Mouse (Mus musculus): Measurements from ENCODE around the gene Ccdc47. TPM values are rescaled to one million over a fixed set of nuclear protein-coding genes. Genes with fewer than 3 reads are reported as not detected.
A peak's percentile ranks its signal among the peaks of the same experiment; 100 is the strongest.

The Ccdc47 gene
- polyA plus RNA-seq, 1 experiment, result 110 TPM

GRCm38 (mm10) chr11:106157154-106157553 is 59.0 kb downstream of the Ccdc47 start:
- Histone ChIP-seq H3K4me3 (ENCODE audit: insufficient read depth, low read length) (no peak overlapping the region), H3K27ac (ENCODE audit: insufficient read depth, low read length) (no peak overlapping the region), H3K4me1 (ENCODE audit: control insufficient read depth, insufficient read depth, low read length) (no peaks in the 10 kb centered on the region)
- TF ChIP-seq POLR2A (IDR thresholded peaks at IDR 0.05; ENCODE audit: low read depth, low read length) (peak; percentile 7; the same call in 1 of the 2 replicates), CTCF (IDR thresholded peaks at IDR 0.05; ENCODE audit: borderline replicate concordance, insufficient read depth, low read length) (no peak)

- Histone ChIP-seq H3K4me1 (ENCODE audit: control insufficient read depth, insufficient read depth, low read length) (no peaks in the 10 kb centered on the region), H3K27ac (ENCODE audit: insufficient read depth, low read length) (no peak overlapping the region), H3K4me3 (ENCODE audit: insufficient read depth, low read length) (no peak overlapping the region)
- TF ChIP-seq POLR2A (IDR thresholded peaks at IDR 0.05; ENCODE audit: low read depth, low read length), result peak; percentile 33; the same call in 1 of the 2 replicates
- TF ChIP-seq CTCF (IDR thresholded peaks at IDR 0.05; ENCODE audit: borderline replicate concordance, insufficient read depth, low read length), result no peak
Measured at GRCm38 (mm10) chr11:106156257-106156656, 59.9 kb downstream of the Ccdc47 start.

GRCm38 (mm10) chr11:106155761-106156160 is 60.4 kb downstream of the Ccdc47 start:
- Histone ChIP-seq H3K27ac (ENCODE audit: insufficient read depth, low read length) (no peak overlapping the region), H3K4me3 (ENCODE audit: insufficient read depth, low read length) (no peak overlapping the region), H3K4me1 (ENCODE audit: control insufficient read depth, insufficient read depth, low read length) (no peaks in the 10 kb centered on the region)
- TF ChIP-seq CTCF (IDR thresholded peaks at IDR 0.05; ENCODE audit: borderline replicate concordance, insufficient read depth, low read length) (no peak), POLR2A (IDR thresholded peaks at IDR 0.05; ENCODE audit: low read depth, low read length) (no peak)

- Histone ChIP-seq H3K27ac (ENCODE audit: insufficient read depth, low read length) (no peak overlapping the region), H3K4me3 (ENCODE audit: insufficient read depth, low read length) (no peak overlapping the region), H3K4me1 (ENCODE audit: control insufficient read depth, insufficient read depth, low read length) (no peaks in the 10 kb centered on the region)
- TF ChIP-seq POLR2A (IDR thresholded peaks at IDR 0.05; ENCODE audit: low read depth, low read length) (0 out of 2 replicates have a peak, but pooled peaks have one; percentile 10), CTCF (IDR thresholded peaks at IDR 0.05; ENCODE audit: borderline replicate concordance, insufficient read depth, low read length) (no peak)
Measured at GRCm38 (mm10) chr11:106154770-106155169, 61.4 kb downstream of the Ccdc47 start.

- H3K27ac ChIP-seq (ENCODE audit: insufficient read depth, low read length), result no peak overlapping the region
- H3K4me3 ChIP-seq (ENCODE audit: insufficient read depth, low read length), result no peak overlapping the region
- no peak for TF ChIP-seq CTCF (IDR thresholded peaks at IDR 0.05; ENCODE audit: borderline replicate concordance, insufficient read depth, low read length)
- H3K4me1 ChIP-seq (ENCODE audit: control insufficient read depth, insufficient read depth, low read length), result no peaks in the 10 kb centered on the region
Measured at GRCm38 (mm10) chr11:106154091-106154490, 62.1 kb downstream of the Ccdc47 start.

- Histone ChIP-seq H3K4me3 (ENCODE audit: insufficient read depth, low read length) (no peak overlapping the region), H3K4me1 (ENCODE audit: control insufficient read depth, insufficient read depth, low read length) (no peaks in the 10 kb centered on the region)
- no peak for TF ChIP-seq POLR2A (IDR thresholded peaks at IDR 0.05; ENCODE audit: low read depth, low read length)
- TF ChIP-seq CTCF (IDR thresholded peaks at IDR 0.05; ENCODE audit: borderline replicate concordance, insufficient read depth, low read length), result no peak
Measured at GRCm38 (mm10) chr11:106152132-106152531, 64.0 kb downstream of the Ccdc47 start.

GRCm38 (mm10) chr11:106151219-106151618 is 64.9 kb downstream of the Ccdc47 start:
- TF ChIP-seq CTCF (IDR thresholded peaks at IDR 0.05; ENCODE audit: borderline replicate concordance, insufficient read depth, low read length) (no peak), POLR2A (IDR thresholded peaks at IDR 0.05; ENCODE audit: low read depth, low read length) (no peak)
- Histone ChIP-seq H3K27ac (ENCODE audit: insufficient read depth, low read length) (no peak overlapping the region), H3K4me1 (ENCODE audit: control insufficient read depth, insufficient read depth, low read length) (no peaks in the 10 kb centered on the region), H3K4me3 (ENCODE audit: insufficient read depth, low read length) (no peak overlapping the region)

More at GRCm38 (mm10) chr11:106152132-106152531, 64.0 kb downstream of the Ccdc47 start:
- no peak overlapping the region for H3K27ac ChIP-seq (ENCODE audit: insufficient read depth, low read length)

Other genes with a start within 250 kb of the Ccdc47 start
- 0.57 and 1.3 TPM in 2 replicates for gene Ace, start 248.4 kb downstream of the Ccdc47 start, polyA plus RNA-seq (2011; ENCODE audit: insufficient read length, low read depth, missing spikeins)
- not detected in 2 replicates for gene Ace3, start 221.7 kb downstream of the Ccdc47 start, polyA plus RNA-seq (2011; ENCODE audit: insufficient read length, low read depth, missing spikeins)
- gene Kcnh6, start 208.2 kb downstream of the Ccdc47 start, polyA plus RNA-seq (2011; ENCODE audit: insufficient read length, low read depth, missing spikeins), result not detected in 2 replicates
- gene Dcaf7, start 179.5 kb downstream of the Ccdc47 start, polyA plus RNA-seq (2011; ENCODE audit: insufficient read length, low read depth, missing spikeins), result 55.8 and 60.0 TPM in 2 replicates
- gene Taco1, start 150.3 kb downstream of the Ccdc47 start, polyA plus RNA-seq (2011; ENCODE audit: insufficient read length, low read depth, missing spikeins), result 9.5 and 10.3 TPM in 2 replicates
- 40.0 and 41.1 TPM in 2 replicates for gene Map3k3, start 131.7 kb downstream of the Ccdc47 start, polyA plus RNA-seq (2011; ENCODE audit: insufficient read length, low read depth, missing spikeins)
- gene Gm10840, start 55.5 kb downstream of the Ccdc47 start, polyA plus RNA-seq (2011; ENCODE audit: insufficient read length, low read depth, missing spikeins), result not detected in 2 replicates
- gene Limd2, start 55.5 kb downstream of the Ccdc47 start, polyA plus RNA-seq (2011; ENCODE audit: insufficient read length, low read depth, missing spikeins), result 67.2 and 70.6 TPM in 2 replicates
- 22.4 and 24.0 TPM in 2 replicates for gene Strada, start 14.2 kb downstream of the Ccdc47 start, polyA plus RNA-seq (2011; ENCODE audit: insufficient read length, low read depth, missing spikeins)
- gene Ddx42, start 582 bp upstream of the Ccdc47 start, polyA plus RNA-seq (2011; ENCODE audit: insufficient read length, low read depth, missing spikeins), result 55.0 and 58.3 TPM in 2 replicates
- gene Ftsj3, start 39.7 kb upstream of the Ccdc47 start, polyA plus RNA-seq (2011; ENCODE audit: insufficient read length, low read depth, missing spikeins), result 49.5 and 60.5 TPM in 2 replicates
- gene Psmc5, start 39.8 kb upstream of the Ccdc47 start, polyA plus RNA-seq (2011; ENCODE audit: insufficient read length, low read depth, missing spikeins), result 141 and 156 TPM in 2 replicates
- 50.4 and 64.3 TPM in 2 replicates for gene Smarcd2, start 56.6 kb upstream of the Ccdc47 start, polyA plus RNA-seq (2011; ENCODE audit: insufficient read length, low read depth, missing spikeins)
- gene Tcam1, start 60.3 kb upstream of the Ccdc47 start, polyA plus RNA-seq (2011; ENCODE audit: insufficient read length, low read depth, missing spikeins), result 0.16 and 0.18 TPM in 2 replicates
- not detected in 2 replicates for gene Gh, start 85.5 kb upstream of the Ccdc47 start, polyA plus RNA-seq (2011; ENCODE audit: insufficient read length, low read depth, missing spikeins)
- not detected in 2 replicates for gene Cd79b, start 98.4 kb upstream of the Ccdc47 start, polyA plus RNA-seq (2011; ENCODE audit: insufficient read length, low read depth, missing spikeins)
- gene Scn4a, start 136.9 kb upstream of the Ccdc47 start, polyA plus RNA-seq (2011; ENCODE audit: insufficient read length, low read depth, missing spikeins), result not detected in 2 replicates
- not detected in 2 replicates for gene Prr29, start 149.1 kb upstream of the Ccdc47 start, polyA plus RNA-seq (2011; ENCODE audit: insufficient read length, low read depth, missing spikeins)
- gene Icam2, start 171.7 kb upstream of the Ccdc47 start, polyA plus RNA-seq (2011; ENCODE audit: insufficient read length, low read depth, missing spikeins), result not detected in 2 replicates